ENCODE assay signal across 17 mouse cellular contexts in the genomic region with DNA sequence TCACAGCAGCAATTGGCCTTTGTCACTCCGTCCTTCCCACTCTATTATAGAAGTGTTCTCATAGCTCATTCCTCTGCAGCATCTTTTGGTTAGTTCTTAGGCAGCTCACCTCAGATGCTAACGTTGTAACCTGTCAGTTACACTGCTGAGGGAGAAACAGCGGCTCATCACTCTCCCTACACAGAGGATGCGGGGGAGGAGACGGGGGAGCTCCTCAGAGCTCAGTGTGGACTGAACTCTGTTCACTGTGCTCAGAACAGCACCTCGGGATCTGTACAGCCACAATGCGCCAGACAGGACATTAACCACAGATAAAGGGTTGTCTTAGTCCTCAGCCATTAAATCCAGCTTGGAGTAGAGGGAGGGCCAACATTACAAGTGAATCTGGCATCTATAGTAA.
"Had no signal": no experiment of that assay in that cellular context is flagged by ENCODE, and none has a peak within 500 bp of the region (broad histone marks: within the 10 kb centered on the region; RNA-seq: fewer than 3 reads in every experiment).

No protein-coding gene starts in this region.

- DNase-seq: layer of hippocampus, adult 9-11 months; layer of hippocampus, postnatal 36 days; left cerebral cortex, postnatal 4 days; lung, adult 2 months; lung, postnatal 36 days; midbrain, embryonic 14.5 days; right cerebral cortex, postnatal 4 days; spleen, adult 18-20 months; thymus, postnatal 4 days had no signal

- H3K27ac ChIP-seq: limb, embryonic 13.5 days; liver, embryonic 14.5 days; midbrain, embryonic 10.5 days; neural tube, embryonic 15.5 days; stomach, embryonic 15.5 days had no signal

- H3K9me3 ChIP-seq: limb, embryonic 13.5 days; midbrain, embryonic 10.5 days; neural tube, embryonic 15.5 days; stomach, embryonic 15.5 days had no signal

- H3K9ac ChIP-seq: limb, embryonic 13.5 days; liver, embryonic 14.5 days; neural tube, embryonic 15.5 days; stomach, embryonic 15.5 days had no signal

- H3K4me3 ChIP-seq: limb, embryonic 13.5 days; midbrain, embryonic 10.5 days; myocyte; neural tube, embryonic 15.5 days; stomach, embryonic 15.5 days had no signal

- H3K27me3 ChIP-seq: limb, embryonic 13.5 days; neural tube, embryonic 15.5 days; stomach, embryonic 15.5 days had no signal

- ATAC-seq: intestine, embryonic 16.5 days; lung, postnatal 0 days had no signal

- H3K4me1 ChIP-seq: limb, embryonic 13.5 days; midbrain, embryonic 10.5 days; neural tube, embryonic 15.5 days; stomach, embryonic 15.5 days had no signal

- H3K4me2 ChIP-seq: limb, embryonic 13.5 days; neural tube, embryonic 15.5 days; stomach, embryonic 15.5 days had no signal
